Mouse (Mus musculus) lung, adult 2 months (tissue): ENCODE data around the gene Hspbp1.

Source experiments
- CTCF ChIP-seq: fragments of 200-500 bp; IDR thresholded peaks from 2 replicates; pipeline ENCODE4 v1.5.1; 2011; ENCODE audit warnings: mild to moderate bottlenecking, low read length, control low read depth; ENCODE audit not compliant: insufficient read depth
- POLR2A ChIP-seq: fragments of 200-500 bp; IDR thresholded peaks from 2 replicates; pipeline ENCODE4 v1.6.1; 2011; ENCODE audit warnings: low read depth, mild to moderate bottlenecking, control low read depth, low read length, borderline replicate concordance; ENCODE audit errors: extremely low read depth

DNA sequence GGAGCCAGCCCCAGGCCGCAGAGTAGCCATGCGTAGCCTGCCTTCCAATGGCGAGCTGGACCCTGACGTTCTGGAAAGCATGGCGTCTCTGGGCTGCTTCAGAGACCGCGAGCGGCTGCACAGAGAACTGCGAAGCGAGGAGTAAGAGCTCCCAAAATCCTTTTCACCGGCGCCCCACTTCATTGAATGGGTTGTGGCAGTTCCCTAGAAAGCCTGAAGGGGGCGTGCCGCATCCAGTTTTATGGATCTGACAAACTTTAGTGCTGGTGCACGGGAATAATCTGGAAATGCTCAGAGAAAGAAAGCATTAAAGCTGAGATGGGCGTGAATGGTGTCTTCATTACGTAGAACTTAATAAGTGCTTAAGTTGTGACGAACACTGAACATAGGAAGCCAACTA, 20.2 kb upstream of the Hspbp1 start:
- TF ChIP-seq POLR2A (no peak), CTCF (0 out of 2 replicates have a peak, but pooled peaks have one; percentile 16)
